Mouse (Mus musculus) lung, postnatal 25 days (tissue): ENCODE results near the gene Hspb7.
A peak's percentile ranks its signal among the peaks of the same experiment; 100 is the strongest.

Experiments used
- DNase-seq: peaks from one replicate; pipeline ENCODE4 v3.0.0; 2022; ENCODE audit warnings: low spot score

Gene Hspb7

DNA sequence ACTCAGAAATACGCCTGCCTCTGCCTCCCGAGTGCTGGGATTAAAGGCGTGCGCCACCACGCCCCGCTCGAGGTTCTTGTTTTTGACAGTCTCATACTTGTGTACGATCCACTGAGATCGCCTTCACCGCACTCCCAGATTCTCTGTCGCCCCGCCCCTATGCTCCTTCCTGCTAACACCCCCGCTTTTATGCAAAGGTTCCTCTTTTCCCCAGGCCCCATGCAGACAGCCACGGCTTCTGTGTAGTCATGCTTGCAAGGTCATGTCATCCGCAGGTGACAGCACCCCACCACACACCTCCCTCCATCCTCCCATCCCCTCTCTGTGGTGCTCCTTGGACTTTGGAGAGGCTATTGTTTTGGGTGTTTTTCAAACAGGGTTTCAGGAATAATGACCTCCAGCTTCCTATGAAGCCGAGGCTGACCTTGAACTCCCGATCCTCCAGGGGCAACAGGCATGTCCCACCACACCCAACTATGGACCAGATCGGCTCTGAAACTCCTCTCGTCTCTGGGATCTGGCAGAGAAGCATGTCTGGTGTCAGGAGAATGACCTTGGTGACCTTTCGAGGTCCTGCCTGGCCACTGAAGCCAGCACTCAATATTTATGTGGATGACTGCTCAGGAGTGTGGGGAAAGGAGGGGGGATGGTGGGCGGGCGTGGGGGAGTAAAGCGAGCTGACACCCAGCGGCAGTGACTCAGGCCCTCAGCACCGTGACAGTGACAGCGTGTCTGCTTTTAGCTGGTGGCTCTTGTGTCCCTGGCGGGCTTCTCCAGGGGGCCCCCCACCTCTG, 984 bp upstream of the Hspb7 start:
- DNase-seq, result no peak

DNA sequence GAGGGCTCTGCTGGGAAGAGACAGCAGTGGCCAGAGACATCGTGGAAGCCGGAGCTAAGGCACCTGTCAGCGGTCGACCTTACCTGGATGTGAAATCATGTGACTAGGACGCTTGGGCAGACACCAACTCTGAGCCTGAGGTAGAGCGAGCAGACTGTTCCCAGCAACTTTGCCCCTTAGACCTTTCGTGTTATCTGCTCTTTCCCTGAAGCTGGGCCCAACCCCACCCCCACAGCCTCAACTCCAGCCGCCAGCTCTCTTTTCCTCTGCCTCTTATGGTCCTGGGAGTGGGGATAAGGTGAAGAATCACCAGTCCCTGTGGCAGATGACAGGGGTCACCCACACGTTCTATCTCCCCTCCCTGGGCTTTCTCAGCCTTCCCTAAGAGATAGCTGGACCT, 307 bp downstream of the Hspb7 start:
- no peak for DNase-seq

DNA sequence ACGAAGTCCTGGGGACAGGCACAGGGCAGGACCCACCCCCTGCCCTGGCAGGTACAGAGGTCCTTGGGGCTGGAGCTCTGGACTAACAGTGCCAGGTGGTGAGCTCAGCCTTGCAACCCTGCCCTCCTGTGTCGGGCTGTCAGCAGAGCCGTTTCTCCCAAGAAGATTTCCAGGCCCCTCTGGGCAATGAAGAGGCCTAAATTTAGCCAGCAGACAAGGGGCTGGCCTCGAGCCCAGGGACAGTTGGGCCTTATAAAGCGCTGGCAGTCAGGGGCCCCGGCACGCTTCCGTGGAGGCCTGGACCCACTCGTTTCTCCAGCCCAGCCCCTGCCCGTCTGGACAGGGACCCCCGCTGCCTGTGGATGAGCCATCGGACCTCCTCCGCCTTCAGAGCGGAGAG, 844 bp downstream of the Hspb7 start:
- no peak for DNase-seq

DNA sequence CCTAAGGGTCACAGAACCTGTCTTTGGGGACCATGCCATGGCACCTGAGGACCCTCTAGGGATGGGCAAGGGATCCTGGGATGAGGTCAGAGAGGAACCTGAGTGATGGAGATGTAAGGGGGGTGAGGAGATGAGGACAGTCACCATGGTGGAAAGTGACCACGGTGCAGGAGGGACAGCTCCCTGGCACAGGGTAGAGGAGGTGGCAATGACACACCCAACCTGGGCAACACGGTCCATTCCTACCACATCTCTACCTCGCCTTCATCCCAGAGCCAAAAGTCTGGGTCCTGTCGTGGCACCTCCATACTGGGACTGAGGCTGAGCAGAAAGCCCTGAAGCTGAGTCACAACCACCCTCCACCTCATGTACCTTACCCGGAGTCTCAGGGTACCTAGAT, 2.3 kb downstream of the Hspb7 start:
- DNase-seq, result no peak

DNA sequence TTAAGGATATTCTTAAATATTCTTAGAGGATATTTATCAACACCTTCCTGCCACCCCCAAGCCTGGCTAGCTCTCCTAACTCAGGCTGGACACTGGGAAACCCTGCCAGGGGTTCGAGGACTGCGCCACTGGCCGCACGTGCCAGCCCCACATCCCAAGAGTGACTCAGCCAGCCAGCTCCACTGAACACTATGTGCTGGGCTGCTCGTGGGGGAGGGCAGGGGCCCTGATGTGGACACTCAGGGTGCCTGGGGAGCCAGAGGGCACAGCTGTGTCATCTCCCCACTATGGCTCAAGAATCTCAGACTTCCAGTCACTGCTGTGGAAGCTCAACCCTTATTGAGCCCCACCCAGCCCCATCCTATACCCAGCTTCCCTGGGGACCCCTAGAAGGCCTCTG, 2.7 kb downstream of the Hspb7 start:
- DNase-seq, result no peak

DNA sequence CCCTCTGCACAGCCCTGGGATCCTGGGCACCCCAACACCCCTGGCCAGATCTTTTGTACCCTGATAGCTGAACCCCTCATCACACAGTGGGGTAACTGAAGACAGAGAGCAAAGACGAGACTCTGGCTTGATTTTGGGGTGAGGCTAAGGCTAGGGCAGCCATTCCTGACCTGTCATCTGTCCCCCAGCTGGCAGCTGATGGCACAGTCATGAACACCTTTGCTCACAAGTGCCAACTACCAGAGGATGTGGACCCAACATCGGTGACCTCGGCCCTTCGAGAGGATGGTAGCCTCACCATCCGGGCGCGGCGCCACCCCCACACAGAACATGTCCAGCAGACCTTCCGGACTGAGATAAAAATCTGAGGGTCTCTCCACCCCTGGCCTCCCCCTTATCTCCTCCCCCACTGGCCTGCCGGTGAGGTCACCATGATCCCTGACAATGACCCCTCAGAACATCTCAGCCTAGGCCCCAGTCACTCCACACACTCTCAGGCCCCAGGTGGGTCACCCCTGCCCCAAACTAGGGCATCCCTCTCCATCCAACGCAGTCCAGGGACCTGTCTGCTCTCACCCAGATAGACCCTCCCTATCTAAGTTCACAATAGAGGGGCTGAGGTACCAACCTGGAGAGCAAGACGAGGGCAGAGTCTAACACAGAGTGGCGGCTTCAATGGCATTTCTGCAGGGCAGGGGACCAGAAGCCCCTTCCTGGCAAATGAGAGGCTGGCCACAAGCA, 3.3 kb downstream of the Hspb7 start:
- no peak for DNase-seq

DNA sequence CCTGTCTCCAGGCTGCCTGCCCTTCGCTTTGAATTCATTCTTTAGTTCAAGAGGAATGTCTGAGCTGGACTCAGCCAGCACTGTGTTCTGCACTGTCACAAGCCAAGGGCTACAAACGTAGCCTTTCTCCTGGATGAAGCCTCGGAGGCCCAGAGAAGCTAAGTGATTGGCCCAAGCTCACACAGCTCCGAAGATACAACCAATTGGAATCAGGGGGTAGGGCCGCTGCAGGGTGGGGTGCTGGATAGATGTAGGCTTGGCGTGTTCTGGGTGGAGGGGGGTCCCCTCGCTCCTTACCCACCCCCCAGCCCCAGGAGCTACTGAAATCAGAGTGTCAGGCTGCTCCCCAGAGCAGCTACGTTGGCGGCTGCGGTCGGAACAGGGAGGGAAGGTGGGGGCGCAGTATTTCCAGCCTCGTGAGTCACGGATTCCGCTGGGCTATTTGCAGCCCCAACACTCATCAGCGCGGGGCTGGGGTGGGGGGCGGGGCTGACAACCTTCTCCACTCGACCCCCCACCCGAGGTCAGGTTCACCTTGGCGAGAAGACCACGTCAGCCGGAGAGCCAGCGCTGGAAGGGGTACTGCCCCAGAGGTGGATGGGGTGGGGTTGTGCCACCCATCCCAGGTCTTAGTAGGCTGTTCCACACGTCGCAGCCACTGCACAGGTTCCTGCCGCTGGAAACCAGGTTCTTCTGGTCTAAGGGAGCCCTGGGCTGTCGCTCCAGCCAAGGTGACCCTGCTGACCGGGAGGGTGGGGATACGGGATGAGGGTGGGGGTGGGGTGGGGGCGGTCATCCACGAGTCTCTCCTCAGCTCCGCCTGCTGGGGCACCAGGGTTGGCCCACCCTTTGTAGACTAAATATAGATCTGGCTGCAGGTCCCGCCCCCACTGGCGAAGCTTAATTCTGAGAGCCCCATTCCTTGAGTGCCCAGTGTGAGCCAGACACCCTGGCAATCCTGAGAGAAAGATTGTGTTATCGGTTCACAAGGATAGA, 5.2 kb downstream of the Hspb7 start:
- DNase-seq, result no peak

DNA sequence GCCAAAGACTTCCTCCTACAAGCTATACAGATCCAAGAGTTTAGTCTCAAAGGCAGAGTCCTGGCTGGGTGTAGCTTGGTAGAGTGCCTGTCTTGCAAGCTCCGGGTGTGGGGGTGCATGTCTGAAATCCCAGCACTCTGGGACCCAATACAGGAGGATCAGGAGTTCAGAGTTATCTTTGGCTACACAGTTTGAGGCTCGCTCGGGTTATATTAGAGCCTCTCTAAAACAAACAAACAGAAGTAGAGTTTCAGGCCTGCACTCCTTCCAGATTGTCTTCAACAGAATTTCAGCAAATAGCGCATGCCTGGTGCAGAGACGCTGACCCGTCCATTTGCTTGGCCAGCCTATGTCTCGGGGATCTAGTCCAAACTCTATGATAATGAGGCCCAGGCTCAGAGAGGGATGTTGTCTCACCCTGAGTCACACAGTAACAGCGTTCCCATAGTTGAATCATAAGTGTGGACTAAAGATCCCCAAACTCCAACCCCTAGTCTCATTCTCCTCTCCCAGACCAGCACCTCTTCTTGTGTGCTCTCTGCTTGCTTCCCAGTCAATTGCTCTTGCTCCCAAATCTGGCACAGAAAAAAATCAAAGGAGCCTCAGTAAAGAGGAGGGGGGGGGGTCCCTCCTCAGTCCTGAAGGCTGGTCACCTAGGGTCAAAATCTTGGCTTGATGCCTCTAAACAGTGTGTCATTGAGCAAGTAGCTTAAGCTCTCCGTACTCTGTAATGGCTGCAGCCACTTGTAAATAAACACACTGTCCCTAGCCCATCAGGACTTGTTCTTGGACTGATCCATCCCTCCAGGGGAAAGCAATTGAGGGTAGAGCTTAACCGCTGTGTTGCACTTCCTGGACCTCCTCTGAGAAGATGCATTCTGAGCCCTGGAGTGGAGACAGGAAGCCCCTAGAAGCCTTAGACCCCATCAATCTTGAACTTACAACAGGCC, 6.5 kb downstream of the Hspb7 start:
- no peak for DNase-seq

DNA sequence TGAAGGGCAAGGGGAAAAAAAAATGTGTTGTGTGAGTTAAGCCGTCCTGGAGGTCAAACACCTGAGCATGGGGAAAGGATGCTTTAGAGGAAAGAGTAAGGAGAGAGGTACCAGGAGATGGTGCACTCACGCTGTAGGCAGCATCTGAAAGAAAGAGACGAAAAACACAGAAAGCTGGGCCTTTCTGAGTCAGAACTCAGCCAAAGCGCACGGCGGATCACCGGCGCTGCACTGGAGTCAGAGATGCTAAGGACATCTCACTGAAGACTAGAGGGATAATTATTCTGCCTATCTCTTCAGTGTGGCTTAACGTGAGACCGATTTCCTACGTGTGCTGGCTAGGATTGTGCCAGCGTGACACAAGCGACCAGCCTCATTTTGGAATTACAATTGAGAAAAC, 7.3 kb downstream of the Hspb7 start:
- no peak for DNase-seq

DNA sequence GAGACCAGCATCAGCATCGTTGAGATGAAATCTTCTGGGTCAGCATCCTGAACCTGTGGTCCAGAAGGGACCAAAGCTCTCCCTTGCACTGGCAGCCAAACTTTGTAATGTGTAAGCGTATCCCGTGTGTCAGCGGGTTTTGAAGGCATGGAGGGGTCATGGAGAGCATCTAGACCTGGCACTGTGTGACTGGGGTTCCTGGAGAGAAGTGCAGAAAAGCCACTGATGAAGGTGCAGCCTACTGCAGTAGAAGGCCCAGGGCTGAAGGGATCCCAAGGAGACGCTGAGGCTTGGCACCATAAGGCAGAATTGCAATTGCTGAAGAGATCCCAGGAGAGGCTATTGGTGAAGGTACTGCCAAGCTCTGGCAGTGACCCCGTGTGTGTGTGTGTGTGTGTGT, 8.8 kb downstream of the Hspb7 start:
- DNase-seq, result no peak

DNA sequence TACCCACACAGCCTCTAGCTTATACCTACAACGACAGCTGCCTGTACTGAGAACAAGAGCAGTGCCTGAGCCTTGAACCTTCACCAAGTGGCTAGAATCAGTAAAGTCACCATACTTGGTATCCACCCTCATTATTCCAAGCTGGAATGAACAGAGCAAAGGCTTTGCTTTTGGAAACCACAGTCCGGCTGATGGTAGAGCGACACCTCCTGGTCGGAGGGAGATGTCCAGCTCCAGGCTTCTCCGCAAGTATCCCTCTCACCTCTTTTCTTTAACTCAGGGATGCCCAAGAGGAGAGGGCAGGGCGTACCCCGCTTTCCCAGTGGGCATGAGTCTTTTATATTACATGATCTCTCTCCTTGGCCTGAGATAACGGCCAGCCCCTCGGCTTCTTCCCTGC, 9.3 kb downstream of the Hspb7 start:
- DNase-seq, result no peak

DNA sequence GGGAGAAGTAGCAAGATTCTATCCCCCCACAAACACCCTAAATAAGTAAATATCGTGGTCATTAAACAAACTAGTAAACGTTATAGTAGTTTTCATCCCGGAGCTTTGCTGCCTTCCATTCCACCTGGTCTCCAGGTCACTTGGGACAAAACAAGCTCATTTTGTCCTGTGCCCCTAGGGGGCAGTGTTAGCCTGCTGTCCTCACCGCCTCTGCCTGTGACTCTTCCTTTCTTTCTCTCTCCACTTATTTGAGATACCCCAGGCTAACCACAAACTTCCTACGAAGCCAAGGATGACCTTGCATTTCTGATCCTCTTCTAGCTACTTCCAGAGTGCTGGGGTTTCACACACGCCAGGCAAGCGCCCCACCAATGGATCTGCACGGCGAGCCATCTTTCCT, 10.4 kb downstream of the Hspb7 start:
- DNase-seq, result peak; percentile 72

DNA sequence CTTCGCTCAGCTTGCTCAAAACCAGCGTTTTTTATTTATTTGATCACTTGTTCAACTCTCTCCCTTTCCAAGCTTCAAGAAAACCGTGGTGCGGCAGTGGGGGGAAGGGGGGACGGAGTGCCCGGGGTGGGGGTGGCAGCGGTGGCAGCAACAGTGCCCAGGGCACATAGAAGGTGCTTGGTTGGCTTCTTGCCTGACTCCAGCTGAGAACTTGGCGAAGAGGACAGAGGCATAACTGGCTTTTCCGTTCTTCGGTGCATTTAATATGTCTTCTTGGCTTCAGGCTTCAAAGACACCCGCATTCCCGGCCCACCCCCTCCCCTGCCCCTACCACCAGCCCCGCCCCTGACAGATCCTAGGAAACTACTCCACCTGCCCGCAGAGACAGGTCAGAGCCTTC, 12.1 kb downstream of the Hspb7 start:
- no peak for DNase-seq

DNA sequence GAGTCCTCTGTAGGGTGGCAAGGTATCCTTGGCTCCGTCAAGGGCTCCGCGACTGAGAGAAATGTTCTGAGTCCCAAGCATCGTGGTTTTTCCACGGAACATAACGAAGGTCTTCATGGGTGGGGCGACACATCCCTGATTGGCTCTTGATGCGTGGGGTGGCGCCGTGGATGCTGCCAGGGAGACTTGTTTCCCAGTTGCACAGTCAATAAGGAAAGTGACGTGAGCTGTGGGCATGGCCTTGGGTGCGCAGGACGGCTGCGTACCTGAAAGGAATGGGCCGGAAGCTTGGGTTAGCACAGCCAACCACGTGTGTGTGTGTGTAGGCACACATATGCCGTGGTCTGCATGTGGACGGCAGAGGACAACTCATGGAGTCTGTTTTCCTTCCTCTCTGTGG, 12.6 kb downstream of the Hspb7 start:
- DNase-seq, result no peak

DNA sequence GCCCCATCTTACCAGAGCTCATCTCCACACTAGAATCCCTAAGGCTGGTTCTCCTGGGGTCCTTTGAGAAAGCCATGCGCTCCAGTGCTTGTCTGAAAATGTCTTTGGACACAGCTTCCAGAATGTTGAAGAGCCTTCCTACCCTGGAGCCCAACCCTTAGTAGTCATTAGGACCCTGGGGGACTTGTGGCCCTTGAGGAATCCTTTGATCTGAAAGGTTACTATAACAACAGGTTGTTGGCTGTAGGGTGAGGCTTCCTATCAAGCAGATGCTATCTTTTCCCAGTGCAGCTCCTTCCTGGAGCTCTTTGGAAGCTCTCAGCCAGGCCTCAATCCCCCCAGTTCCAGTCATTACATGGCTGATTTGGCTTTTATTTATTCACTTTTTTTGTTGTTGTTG, 15.4 kb downstream of the Hspb7 start, which contains the start of gene Srarp:
Srarp (minus strand) TSS at position 132 of the 400 bp plus-strand sequence.
- DNase-seq, result no peak

DNA sequence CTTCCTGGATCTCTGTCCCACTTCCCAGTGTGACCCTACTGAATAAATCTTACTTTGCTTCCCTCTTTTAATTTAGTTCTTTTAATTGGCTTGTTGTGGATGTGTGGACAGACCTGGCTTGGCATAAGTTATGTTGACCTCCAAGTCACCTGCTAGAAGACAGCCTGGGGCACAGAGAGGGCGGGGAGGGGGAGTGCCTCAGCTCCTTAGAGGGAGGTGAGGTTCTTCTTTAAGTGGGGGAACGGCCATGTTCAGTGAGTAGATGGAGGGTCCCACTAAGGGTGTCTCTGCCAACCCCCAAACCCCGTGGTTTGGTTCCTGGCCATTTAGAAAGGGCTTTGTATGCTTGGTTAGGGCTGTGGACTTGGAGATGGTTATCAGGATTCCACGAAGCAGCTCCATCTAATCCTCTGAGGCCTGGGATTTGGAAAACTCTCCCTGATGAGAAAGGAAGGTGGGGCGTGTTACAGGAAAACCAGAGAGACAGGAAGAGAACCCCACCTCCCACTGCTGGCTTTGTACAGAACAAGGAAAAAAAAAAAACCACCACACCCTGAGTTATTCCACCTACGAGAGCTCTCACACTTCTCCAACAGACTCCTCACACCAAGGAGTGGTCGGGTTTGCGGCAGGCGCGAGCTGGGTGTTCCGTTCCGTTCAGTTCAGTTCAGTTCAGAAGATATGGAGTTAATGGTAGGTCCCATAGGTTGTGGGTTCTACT, 18.7 kb downstream of the Hspb7 start:
- no peak for DNase-seq

DNA sequence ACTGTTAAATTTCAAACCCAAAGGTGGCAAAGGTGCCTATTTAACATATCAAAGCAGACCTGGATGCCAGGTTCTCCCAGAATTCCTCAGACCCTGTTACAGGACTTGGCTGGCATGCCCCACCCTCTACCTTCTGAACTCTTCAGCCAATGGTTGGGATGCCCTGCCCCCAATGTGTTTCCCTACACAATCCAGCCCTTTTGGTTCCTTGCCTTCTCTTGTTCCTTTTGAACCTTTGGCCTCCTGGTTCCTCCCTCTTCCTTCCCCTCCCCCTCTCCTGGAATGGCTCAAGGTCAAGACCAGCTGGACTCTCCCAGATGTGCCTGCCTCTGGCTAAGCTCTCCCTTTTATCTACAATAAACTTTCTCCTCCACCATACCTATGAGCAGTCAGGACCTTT, 20.3 kb downstream of the Hspb7 start:
- DNase-seq, result no peak

DNA sequence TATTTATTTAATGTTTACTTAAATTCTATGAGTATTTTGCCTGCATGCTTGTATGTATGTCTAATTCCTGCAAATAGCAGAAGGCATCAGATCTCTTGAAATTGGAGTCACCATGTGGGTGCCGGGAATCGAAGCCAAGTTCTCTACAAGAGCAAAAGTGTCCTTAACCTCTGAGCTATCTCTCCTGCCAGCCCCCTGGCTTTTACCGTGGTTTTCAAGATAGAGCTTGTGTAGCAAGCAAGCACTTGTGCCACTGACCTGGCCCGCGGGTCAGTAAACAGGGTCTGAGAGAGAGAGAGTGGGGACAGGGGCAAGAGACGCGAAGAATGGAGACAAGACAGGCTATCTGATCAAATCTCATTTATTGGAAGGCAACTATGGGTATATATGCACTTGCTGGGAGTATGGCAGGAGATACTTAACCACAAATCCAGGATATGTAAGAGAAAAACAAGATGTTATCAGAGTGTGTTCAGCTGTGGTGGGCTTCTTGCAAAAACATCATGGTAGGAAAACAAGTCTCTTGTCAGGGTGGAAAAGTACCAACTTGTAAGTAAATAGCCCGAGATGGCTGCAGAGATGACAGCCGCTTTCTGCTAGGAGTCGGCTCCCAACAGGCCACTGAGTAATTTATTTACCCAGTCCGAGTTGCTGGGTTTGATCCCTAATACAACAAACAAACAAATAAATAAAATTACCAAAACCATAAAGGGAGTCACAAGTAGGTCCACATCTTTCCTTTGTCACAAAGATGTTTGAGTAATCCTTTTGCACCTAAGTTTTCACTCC, 23.3 kb downstream of the Hspb7 start:
- no peak for DNase-seq

DNA sequence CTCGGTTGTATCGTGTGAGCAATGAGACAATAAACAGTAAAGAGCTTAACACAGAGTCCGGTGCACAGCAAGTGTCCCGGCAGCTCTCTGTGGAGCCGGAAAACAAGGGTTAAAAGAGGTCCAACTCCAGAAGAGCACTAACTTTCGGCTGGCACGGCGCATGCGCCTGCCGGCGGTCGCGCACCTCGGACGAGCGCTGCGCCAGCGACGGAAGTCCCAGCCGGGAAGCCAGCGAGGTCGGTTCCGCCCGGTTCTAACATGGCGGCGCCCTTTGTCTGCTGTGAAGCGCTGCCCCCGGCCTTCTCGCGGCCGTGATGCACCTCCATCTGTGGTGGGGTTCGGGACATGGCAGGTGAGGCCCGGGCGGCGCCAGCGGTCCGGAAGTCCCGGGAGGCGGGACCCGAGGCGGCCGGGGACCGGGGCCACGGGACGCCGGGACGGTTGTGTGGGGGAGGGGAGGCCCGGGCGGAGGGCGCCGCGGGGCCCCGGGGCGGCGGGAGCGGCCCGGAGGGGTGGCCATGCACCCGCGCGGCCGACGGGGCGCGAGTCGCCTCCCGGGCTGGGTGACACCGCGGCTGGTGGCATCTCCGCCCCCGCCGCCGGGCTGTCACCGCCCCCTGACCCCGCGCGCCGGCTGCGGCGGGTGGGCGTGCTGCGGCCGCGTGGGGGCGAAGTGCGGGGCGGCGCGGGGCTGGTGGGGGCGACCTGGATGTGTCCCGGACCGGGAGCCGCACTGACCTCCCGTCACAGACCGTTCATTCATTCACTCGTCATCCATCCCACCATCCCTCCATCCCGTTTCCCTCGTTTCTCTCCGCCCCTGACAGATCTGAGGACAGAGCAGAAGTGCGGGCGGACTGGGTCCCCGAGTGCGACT, 24.1 kb downstream of the Hspb7 start, which contains the start of gene Zbtb17:
Zbtb17 (plus strand) TSS at position 204 of the 877 bp plus-strand sequence.
- peak; percentile 89 for DNase-seq
